Mouse (Mus musculus): ENCODE results near the gene Zfyve26. TPM values are rescaled to one million over a fixed set of nuclear protein-coding genes. Genes with fewer than 3 reads are reported as not detected.
"Not testable (repeated sequence)": the region's sequence is repeated elsewhere in the genome, so short reads cannot be mapped to it uniquely, and the experiment has no call there.

Gene Zfyve26
- polyA plus RNA-seq, 1 experiment from 2014 or later = 19.4 TPM

- H3K4me3 ChIP-seq (ENCODE audit: low read length); ATAC-seq (ENCODE audit: low FRiP score, low TSS enrichment); H3K27ac ChIP-seq (ENCODE audit: low read depth, low read length); H3K9me3 ChIP-seq (ENCODE audit: control insufficient read depth, low read length); H3K36me3 ChIP-seq (ENCODE audit: control insufficient read depth, insufficient read depth, low read length); H3K4me2 ChIP-seq (replicated peaks; ENCODE audit: low read depth, low read length); H3K9ac ChIP-seq (ENCODE audit: low read depth, low read length); H3K27me3 ChIP-seq (ENCODE audit: control insufficient read depth, insufficient read depth, low read length); H3K4me1 ChIP-seq (ENCODE audit: control insufficient read depth, insufficient read depth, low read length): not testable (repeated sequence)
- 83% methylated on average over 2 of the region's 2 CpGs for WGBS
Observed at GRCm38 (mm10) chr12:79322539-79322938, 26.4 kb upstream of the Zfyve26 start.

- no peak overlapping the region for H3K27ac ChIP-seq (ENCODE audit: low read depth, low read length)
- no peaks in the 10 kb centered on the region for H3K36me3 ChIP-seq (ENCODE audit: control insufficient read depth, insufficient read depth, low read length)
- H3K4me2 ChIP-seq (replicated peaks; ENCODE audit: low read depth, low read length) = no peak overlapping the region
- 75% methylated on average over 4 of the region's 5 CpGs for WGBS
- H3K9ac ChIP-seq (ENCODE audit: low read depth, low read length) = no peak overlapping the region
- ATAC-seq (ENCODE audit: low FRiP score, low TSS enrichment) = no peak
- H3K9me3 ChIP-seq (ENCODE audit: control insufficient read depth, low read length) = no peaks in the 10 kb centered on the region
- H3K4me1 ChIP-seq (ENCODE audit: control insufficient read depth, insufficient read depth, low read length) = no peaks in the 10 kb centered on the region
- no peaks in the 10 kb centered on the region for H3K27me3 ChIP-seq (ENCODE audit: control insufficient read depth, insufficient read depth, low read length)
- no peak overlapping the region for H3K4me3 ChIP-seq (ENCODE audit: low read length)
Observed at GRCm38 (mm10) chr12:79320895-79321294, 24.8 kb upstream of the Zfyve26 start.

GRCm38 (mm10) chr12:79317339-79317738 is 21.2 kb upstream of the Zfyve26 start:
- no peaks in the 10 kb centered on the region for H3K9me3 ChIP-seq (ENCODE audit: control insufficient read depth, low read length)
- no peaks in the 10 kb centered on the region for H3K36me3 ChIP-seq (ENCODE audit: control insufficient read depth, insufficient read depth, low read length)
- 52% methylated on average over 5 of the region's 5 CpGs for WGBS
- no peak overlapping the region for H3K4me2 ChIP-seq (replicated peaks; ENCODE audit: low read depth, low read length)
- no peak overlapping the region for H3K9ac ChIP-seq (ENCODE audit: low read depth, low read length)
- no peak overlapping the region for H3K4me3 ChIP-seq (ENCODE audit: low read length)
- H3K4me1 ChIP-seq (ENCODE audit: control insufficient read depth, insufficient read depth, low read length) = no peaks in the 10 kb centered on the region
- ATAC-seq (ENCODE audit: low FRiP score, low TSS enrichment) = peak; percentile 46; the same call in 1 of the 2 replicates
- no peak overlapping the region for H3K27ac ChIP-seq (ENCODE audit: low read depth, low read length)
- H3K27me3 ChIP-seq (ENCODE audit: control insufficient read depth, insufficient read depth, low read length) = no peaks in the 10 kb centered on the region

GRCm38 (mm10) chr12:79313721-79314120 is 17.6 kb upstream of the Zfyve26 start:
- Histone ChIP-seq H3K9ac (ENCODE audit: low read depth, low read length) (no peak overlapping the region), H3K27ac (ENCODE audit: low read depth, low read length) (no peak overlapping the region), H3K4me1 (ENCODE audit: control insufficient read depth, insufficient read depth, low read length) (no peaks in the 10 kb centered on the region), H3K4me2 (replicated peaks; ENCODE audit: low read depth, low read length) (no peak overlapping the region), H3K4me3 (ENCODE audit: low read length) (no peak overlapping the region), H3K9me3 (ENCODE audit: control insufficient read depth, low read length) (no peaks in the 10 kb centered on the region), H3K27me3 (ENCODE audit: control insufficient read depth, insufficient read depth, low read length) (no peaks in the 10 kb centered on the region), H3K36me3 (ENCODE audit: control insufficient read depth, insufficient read depth, low read length) (no peaks in the 10 kb centered on the region)
- no peak for ATAC-seq (ENCODE audit: low FRiP score, low TSS enrichment)
- 82% methylated on average over 4 of the region's 4 CpGs for WGBS

GRCm38 (mm10) chr12:79306013-79306412 is 9.9 kb upstream of the Zfyve26 start:
- WGBS = 25% methylated on average over 4 of the region's 4 CpGs
- H3K9ac ChIP-seq (ENCODE audit: low read depth, low read length) = no peak overlapping the region
- H3K27me3 ChIP-seq (ENCODE audit: control insufficient read depth, insufficient read depth, low read length) = no peaks in the 10 kb centered on the region
- H3K4me1 ChIP-seq (ENCODE audit: control insufficient read depth, insufficient read depth, low read length) = no peaks in the 10 kb centered on the region
- peak; percentile 88 for ATAC-seq (ENCODE audit: low FRiP score, low TSS enrichment)
- H3K27ac ChIP-seq (ENCODE audit: low read depth, low read length) = peak overlapping the region; percentile 62; the same call in 1 of the 2 replicates
- no peak overlapping the region for H3K4me2 ChIP-seq (replicated peaks; ENCODE audit: low read depth, low read length)
- H3K4me3 ChIP-seq (ENCODE audit: low read length) = no peak overlapping the region
- no peaks in the 10 kb centered on the region for H3K9me3 ChIP-seq (ENCODE audit: control insufficient read depth, low read length)
- no peaks in the 10 kb centered on the region for H3K36me3 ChIP-seq (ENCODE audit: control insufficient read depth, insufficient read depth, low read length)

GRCm38 (mm10) chr12:79305131-79305530 is 9.0 kb upstream of the Zfyve26 start:
- H3K36me3 ChIP-seq (ENCODE audit: control insufficient read depth, insufficient read depth, low read length) = no peaks in the 10 kb centered on the region
- H3K27ac ChIP-seq (ENCODE audit: low read depth, low read length) = peak overlapping the region; percentile 14; the same call in 1 of the 2 replicates
- H3K4me1 ChIP-seq (ENCODE audit: control insufficient read depth, insufficient read depth, low read length) = no peaks in the 10 kb centered on the region
- no peak overlapping the region for H3K9ac ChIP-seq (ENCODE audit: low read depth, low read length)
- no peaks in the 10 kb centered on the region for H3K27me3 ChIP-seq (ENCODE audit: control insufficient read depth, insufficient read depth, low read length)
- no peaks in the 10 kb centered on the region for H3K9me3 ChIP-seq (ENCODE audit: control insufficient read depth, low read length)
- no peak overlapping the region for H3K4me2 ChIP-seq (replicated peaks; ENCODE audit: low read depth, low read length)
- WGBS = 67% methylated on average over 1 of the region's 1 CpGs
- no peak overlapping the region for H3K4me3 ChIP-seq (ENCODE audit: low read length)
- ATAC-seq (ENCODE audit: low FRiP score, low TSS enrichment) = no peak

GRCm38 (mm10) chr12:79301802-79302201 is 5.7 kb upstream of the Zfyve26 start:
- Histone ChIP-seq H3K36me3 (ENCODE audit: control insufficient read depth, insufficient read depth, low read length) (no peaks in the 10 kb centered on the region), H3K9me3 (ENCODE audit: control insufficient read depth, low read length) (no peaks in the 10 kb centered on the region), H3K27me3 (ENCODE audit: control insufficient read depth, insufficient read depth, low read length) (no peaks in the 10 kb centered on the region), H3K27ac (ENCODE audit: low read depth, low read length) (no peak overlapping the region), H3K4me2 (replicated peaks; ENCODE audit: low read depth, low read length) (no peak overlapping the region), H3K9ac (ENCODE audit: low read depth, low read length) (no peak overlapping the region), H3K4me3 (ENCODE audit: low read length) (no peak overlapping the region), H3K4me1 (ENCODE audit: control insufficient read depth, insufficient read depth, low read length) (no peaks in the 10 kb centered on the region)
- WGBS = 79% methylated on average over 9 of the region's 9 CpGs
- no peak for ATAC-seq (ENCODE audit: low FRiP score, low TSS enrichment)

GRCm38 (mm10) chr12:79297884-79298636 is 2.0 kb upstream of the Zfyve26 start:
- Histone ChIP-seq H3K4me1 (ENCODE audit: control insufficient read depth, insufficient read depth, low read length) (0 out of 2 replicates have a peak, but pooled peaks cover 3% of the 10 kb centered on the region), H3K9me3 (ENCODE audit: control insufficient read depth, low read length) (no peaks in the 10 kb centered on the region), H3K4me3 (ENCODE audit: low read length) (peak overlapping the region; percentile 79), H3K4me2 (replicated peaks; ENCODE audit: low read depth, low read length) (peak overlapping the region; percentile 81), H3K27ac (ENCODE audit: low read depth, low read length) (no peak overlapping the region), H3K36me3 (ENCODE audit: control insufficient read depth, insufficient read depth, low read length) (no peaks in the 10 kb centered on the region), H3K27me3 (ENCODE audit: control insufficient read depth, insufficient read depth, low read length) (no peaks in the 10 kb centered on the region), H3K9ac (ENCODE audit: low read depth, low read length) (peak overlapping the region; percentile 68; the same call in 1 of the 2 replicates)
- WGBS = 15% methylated on average over 15 of the region's 15 CpGs
- ATAC-seq (ENCODE audit: low FRiP score, low TSS enrichment) = no peak

- peak within 1 kb of the TSS; percentile 39; the same call in 1 of the 2 replicates for H3K27ac ChIP-seq (ENCODE audit: low read depth, low read length)
- peak within 1 kb of the TSS; percentile 81 for H3K4me2 ChIP-seq (replicated peaks; ENCODE audit: low read depth, low read length)
- H3K4me3 ChIP-seq (ENCODE audit: low read length) = peak within 1 kb of the TSS; percentile 79
- 0 out of 2 replicates have a peak, but pooled peaks cover 3% of the 10 kb centered on the region for H3K4me1 ChIP-seq (ENCODE audit: control insufficient read depth, insufficient read depth, low read length)
- peak; percentile 75 for ATAC-seq (ENCODE audit: low FRiP score, low TSS enrichment)
- H3K9ac ChIP-seq (ENCODE audit: low read depth, low read length) = peak within 1 kb of the TSS; percentile 76
- H3K36me3 ChIP-seq (ENCODE audit: control insufficient read depth, insufficient read depth, low read length) = peaks cover 5% of the 10 kb centered on the region; the same call in 1 of the 2 replicates
- H3K27me3 ChIP-seq (ENCODE audit: control insufficient read depth, insufficient read depth, low read length) = no peaks in the 10 kb centered on the region
- WGBS = under 1% methylated on average over 21 of the region's 21 CpGs
- H3K9me3 ChIP-seq (ENCODE audit: control insufficient read depth, low read length) = no peaks in the 10 kb centered on the region
Observed at GRCm38 (mm10) chr12:79297121-79297576, 1.0 kb upstream of the Zfyve26 start, which contains the start of gene Rad51b. Rad51b (plus strand) TSS chr12:79297282.
